Mouse (Mus musculus) kidney, adult 2 months (tissue): ENCODE results near the gene AL732309.1.

Experiments
- CTCF ChIP-seq: fragments of 200-500 bp; conservative IDR thresholded peaks from 2 replicates; pipeline ENCODE4 v1.5.1; 2011; ENCODE audit warnings: low read depth, mild to moderate bottlenecking, control low read depth, low read length, moderate library complexity, mixed read lengths; ENCODE audit not compliant: insufficient read depth, insufficient read length
- POLR2A ChIP-seq: fragments of 200-500 bp; IDR thresholded peaks from one replicate; pipeline ENCODE4 v1.6.1; 2011; ENCODE audit warnings: low read depth, low read length, control low read depth

DNA sequence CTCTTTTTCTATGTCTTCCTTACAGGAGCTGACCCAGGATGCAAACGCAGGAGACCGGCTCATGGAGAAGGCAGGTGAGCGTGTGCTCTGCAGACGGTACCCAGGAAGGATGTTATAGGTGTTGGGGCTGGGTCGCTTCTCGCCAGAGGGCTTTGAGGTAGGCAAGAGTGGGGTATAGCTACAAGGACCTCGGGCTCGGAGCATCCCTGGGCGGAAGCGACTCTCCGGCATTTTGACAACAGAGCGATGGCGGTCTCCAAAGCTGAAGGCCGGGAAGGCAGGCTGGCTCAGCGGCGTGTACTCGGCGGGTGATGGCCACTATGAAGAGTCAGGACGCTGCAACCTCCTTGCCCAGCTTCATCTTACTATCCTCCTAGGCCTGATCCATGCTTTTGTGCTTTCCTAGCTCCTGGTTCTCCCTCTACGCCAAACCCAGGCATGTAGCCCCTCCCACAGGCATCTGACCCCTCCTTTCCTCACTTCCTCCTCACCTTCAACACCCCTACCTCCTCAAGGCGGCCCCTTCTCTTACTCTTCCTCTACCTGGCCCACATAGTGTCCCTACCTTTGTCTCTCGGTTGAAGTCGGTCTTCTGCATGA is 33.3 kb downstream of the AL732309.1 start:
- TF ChIP-seq CTCF (no peak), POLR2A (no peak)
